Mouse (Mus musculus): Measurements from ENCODE around the gene 4930564D02Rik. TPM values are rescaled to one million over a fixed set of nuclear protein-coding genes. Genes with fewer than 3 reads are reported as not detected.

The 4930564D02Rik gene
- polyA plus RNA-seq, 1 experiment from 2014 or later: not detected

DNA sequence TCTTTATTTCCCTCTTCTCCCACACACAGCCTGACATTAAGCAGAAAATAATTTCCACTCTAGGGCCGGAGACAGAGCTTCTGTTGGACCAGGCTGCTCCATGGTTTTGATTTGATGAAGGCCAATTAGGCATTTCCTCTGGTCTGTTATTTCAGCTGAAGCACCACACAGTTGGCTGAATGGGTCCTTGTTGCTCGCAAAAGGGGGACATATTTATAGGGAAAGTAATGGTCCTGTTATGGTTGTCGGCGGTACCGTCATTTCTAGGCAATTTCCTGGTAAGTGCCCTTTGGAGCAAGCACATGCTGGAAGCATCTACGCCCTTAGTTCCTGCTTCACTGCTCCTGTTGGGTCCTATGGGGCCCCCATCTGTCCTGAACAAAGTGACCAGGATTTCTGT, 5.7 kb upstream of the 4930564D02Rik start:
- no peaks in the 10 kb centered on the region for H3K9me3 ChIP-seq
- H3K4me2 ChIP-seq (replicated peaks): no peak overlapping the region
- H3K27ac ChIP-seq: no peak overlapping the region
- 63% methylated on average over 6 of the region's 6 CpGs for WGBS
- no peaks in the 10 kb centered on the region for H3K36me3 ChIP-seq
- no peaks in the 10 kb centered on the region for H3K27me3 ChIP-seq (replicated peaks)
- H3K9ac ChIP-seq: no peak overlapping the region
- H3K4me3 ChIP-seq: no peak overlapping the region
- H3K4me1 ChIP-seq: no peaks in the 10 kb centered on the region
- no peak for ATAC-seq (ENCODE audit: low FRiP score, low read depth)

GRCm38 (mm10) chr3:105061496-105061895, 5.1 kb upstream of the 4930564D02Rik start:
- no peaks in the 10 kb centered on the region for H3K27me3 ChIP-seq (replicated peaks)
- WGBS: 78% methylated on average over 3 of the region's 3 CpGs
- H3K4me1 ChIP-seq: no peaks in the 10 kb centered on the region
- H3K9ac ChIP-seq: no peak overlapping the region
- H3K36me3 ChIP-seq: no peaks in the 10 kb centered on the region
- no peak overlapping the region for H3K4me3 ChIP-seq
- no peaks in the 10 kb centered on the region for H3K9me3 ChIP-seq
- ATAC-seq (ENCODE audit: low FRiP score, low read depth): no peak
- no peak overlapping the region for H3K4me2 ChIP-seq (replicated peaks)
- H3K27ac ChIP-seq: no peak overlapping the region

GRCm38 (mm10) chr3:105061991-105062390, 4.7 kb upstream of the 4930564D02Rik start:
- Histone ChIP-seq H3K27me3 (replicated peaks) (no peaks in the 10 kb centered on the region), H3K4me1 (no peaks in the 10 kb centered on the region), H3K36me3 (no peaks in the 10 kb centered on the region), H3K27ac (no peak overlapping the region), H3K4me2 (replicated peaks) (no peak overlapping the region), H3K4me3 (no peak overlapping the region), H3K9me3 (no peaks in the 10 kb centered on the region), H3K9ac (no peak overlapping the region)
- no peak for ATAC-seq (ENCODE audit: low FRiP score, low read depth)
- WGBS: 75% methylated on average over 1 of the region's 1 CpGs

GRCm38 (mm10) chr3:105062676-105063075, 4.0 kb upstream of the 4930564D02Rik start:
- Histone ChIP-seq H3K4me1 (no peaks in the 10 kb centered on the region), H3K27ac (no peak overlapping the region), H3K4me3 (no peak overlapping the region), H3K4me2 (replicated peaks) (no peak overlapping the region), H3K36me3 (no peaks in the 10 kb centered on the region), H3K9ac (no peak overlapping the region), H3K27me3 (replicated peaks) (no peaks in the 10 kb centered on the region), H3K9me3 (no peaks in the 10 kb centered on the region)
- no peak for ATAC-seq (ENCODE audit: low FRiP score, low read depth)
- 80% methylated on average over 9 of the region's 9 CpGs for WGBS

DNA sequence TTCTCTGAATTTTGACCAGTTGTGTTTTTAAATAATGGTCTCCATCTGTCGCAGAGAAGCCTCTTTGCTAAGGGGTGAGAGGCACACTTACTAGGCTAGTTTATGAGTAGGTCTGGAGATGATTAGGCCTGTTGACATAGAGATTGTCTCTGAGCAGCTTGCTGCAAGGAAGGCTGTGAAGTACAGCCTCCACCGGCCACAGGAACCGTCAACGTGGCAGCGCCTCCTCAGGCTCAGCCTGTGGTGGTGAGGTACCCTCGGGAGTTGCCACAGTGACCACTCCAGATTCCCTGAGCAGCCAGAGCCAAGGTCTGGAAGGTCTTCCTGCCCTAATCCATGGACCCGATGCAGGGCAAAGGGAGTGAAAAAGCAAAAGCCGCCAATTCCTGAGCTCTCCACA, 3.9 kb downstream of the 4930564D02Rik start:
- WGBS: 81% methylated on average over 8 of the region's 8 CpGs
- Histone ChIP-seq H3K9ac (no peak overlapping the region), H3K27ac (no peak overlapping the region), H3K9me3 (no peaks in the 10 kb centered on the region), H3K36me3 (no peaks in the 10 kb centered on the region), H3K4me3 (no peak overlapping the region), H3K4me2 (replicated peaks) (no peak overlapping the region), H3K27me3 (replicated peaks) (no peaks in the 10 kb centered on the region), H3K4me1 (no peaks in the 10 kb centered on the region)
- no peak for ATAC-seq (ENCODE audit: low FRiP score, low read depth)

- Histone ChIP-seq H3K27me3 (replicated peaks) (no peaks in the 10 kb centered on the region), H3K36me3 (no peaks in the 10 kb centered on the region), H3K4me2 (replicated peaks) (no peak overlapping the region), H3K27ac (no peak overlapping the region), H3K9ac (no peak overlapping the region), H3K4me1 (no peaks in the 10 kb centered on the region), H3K4me3 (no peak overlapping the region), H3K9me3 (no peaks in the 10 kb centered on the region)
- ATAC-seq (ENCODE audit: low FRiP score, low read depth): no peak
- WGBS: 91% methylated on average over 5 of the region's 5 CpGs
Observed at GRCm38 (mm10) chr3:105071251-105071650, 4.6 kb downstream of the 4930564D02Rik start.

- Histone ChIP-seq H3K9me3 (no peaks in the 10 kb centered on the region), H3K4me3 (no peak overlapping the region), H3K4me2 (replicated peaks) (no peak overlapping the region), H3K27ac (no peak overlapping the region), H3K36me3 (no peaks in the 10 kb centered on the region), H3K4me1 (no peaks in the 10 kb centered on the region), H3K27me3 (replicated peaks) (no peaks in the 10 kb centered on the region), H3K9ac (no peak overlapping the region)
- 91% methylated on average over 10 of the region's 10 CpGs for WGBS
- ATAC-seq (ENCODE audit: low FRiP score, low read depth): no peak
Observed at GRCm38 (mm10) chr3:105072536-105072935, 5.9 kb downstream of the 4930564D02Rik start.

GRCm38 (mm10) chr3:105075796-105076195, 9.2 kb downstream of the 4930564D02Rik start:
- Histone ChIP-seq H3K9ac (no peak overlapping the region), H3K9me3 (no peaks in the 10 kb centered on the region), H3K4me2 (replicated peaks) (no peak overlapping the region), H3K36me3 (no peaks in the 10 kb centered on the region), H3K4me1 (no peaks in the 10 kb centered on the region), H3K4me3 (no peak overlapping the region), H3K27me3 (replicated peaks) (no peaks in the 10 kb centered on the region), H3K27ac (no peak overlapping the region)
- 91% methylated on average over 5 of the region's 5 CpGs for WGBS
- no peak for ATAC-seq (ENCODE audit: low FRiP score, low read depth)

DNA sequence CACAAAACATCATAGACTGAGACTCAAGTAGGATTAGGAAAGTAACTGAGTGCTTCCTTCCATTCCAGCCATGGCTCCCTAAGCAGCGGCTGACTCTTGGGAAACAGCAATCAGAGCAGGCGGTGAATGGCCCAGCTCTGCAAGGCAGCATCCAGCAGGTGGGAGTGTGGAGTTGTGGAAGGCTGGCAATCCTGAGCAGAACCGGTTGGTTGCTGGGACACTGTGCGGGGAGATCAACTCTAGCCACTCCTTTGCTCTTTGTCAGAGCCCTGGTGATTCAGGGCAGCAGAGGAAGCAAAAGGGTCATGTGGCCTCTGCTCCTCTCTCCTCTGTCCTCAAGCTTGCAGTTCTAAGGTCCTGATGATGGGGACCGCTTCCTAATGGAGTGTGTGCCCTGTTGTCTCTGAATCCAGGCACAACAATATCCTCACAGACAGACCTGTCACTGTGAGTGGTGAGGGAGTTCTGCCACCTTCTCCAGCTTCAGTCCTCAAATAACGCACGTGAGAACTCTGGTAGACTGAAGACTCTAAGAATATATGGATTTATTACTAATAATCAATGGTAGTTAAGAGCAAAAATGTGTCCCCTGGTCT, 11.7 kb downstream of the 4930564D02Rik start:
- 28% methylated on average over 7 of the region's 7 CpGs for WGBS
- H3K9ac ChIP-seq: no peak overlapping the region
- peak; percentile 90 for ATAC-seq (ENCODE audit: low FRiP score, low read depth)
- no peak overlapping the region for H3K4me2 ChIP-seq (replicated peaks)
- no peak overlapping the region for H3K4me3 ChIP-seq
- H3K27ac ChIP-seq: no peak overlapping the region
- H3K4me1 ChIP-seq: no peaks in the 10 kb centered on the region
- H3K9me3 ChIP-seq: no peaks in the 10 kb centered on the region
- no peaks in the 10 kb centered on the region for H3K36me3 ChIP-seq
- H3K27me3 ChIP-seq (replicated peaks): no peaks in the 10 kb centered on the region

DNA sequence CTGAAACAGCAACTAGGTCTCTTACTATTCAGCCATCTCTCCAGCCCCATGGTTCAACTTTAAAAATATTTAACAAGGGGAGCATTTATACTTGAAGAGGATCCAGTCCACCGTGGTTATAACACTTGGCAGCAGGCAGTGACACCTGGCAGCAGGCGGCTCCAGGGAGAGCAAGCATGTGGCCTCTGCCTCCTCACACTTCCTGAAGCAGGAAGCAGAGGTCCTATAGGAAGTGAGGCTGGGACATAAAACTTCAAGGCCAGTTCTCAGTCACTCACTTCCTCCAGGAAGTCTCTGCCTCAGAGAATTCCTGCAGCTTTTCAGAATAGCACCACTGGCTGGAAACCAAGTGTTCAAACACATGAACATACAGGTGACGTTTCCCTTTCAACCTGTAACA, 20.7 kb downstream of the 4930564D02Rik start:
- Histone ChIP-seq H3K4me3 (no peak overlapping the region), H3K36me3 (no peaks in the 10 kb centered on the region), H3K27me3 (replicated peaks) (no peaks in the 10 kb centered on the region), H3K4me1 (no peaks in the 10 kb centered on the region), H3K4me2 (replicated peaks) (no peak overlapping the region), H3K9me3 (no peaks in the 10 kb centered on the region), H3K27ac (no peak overlapping the region), H3K9ac (no peak overlapping the region)
- WGBS: 77% methylated on average over 3 of the region's 3 CpGs
- ATAC-seq (ENCODE audit: low FRiP score, low read depth): no peak

DNA sequence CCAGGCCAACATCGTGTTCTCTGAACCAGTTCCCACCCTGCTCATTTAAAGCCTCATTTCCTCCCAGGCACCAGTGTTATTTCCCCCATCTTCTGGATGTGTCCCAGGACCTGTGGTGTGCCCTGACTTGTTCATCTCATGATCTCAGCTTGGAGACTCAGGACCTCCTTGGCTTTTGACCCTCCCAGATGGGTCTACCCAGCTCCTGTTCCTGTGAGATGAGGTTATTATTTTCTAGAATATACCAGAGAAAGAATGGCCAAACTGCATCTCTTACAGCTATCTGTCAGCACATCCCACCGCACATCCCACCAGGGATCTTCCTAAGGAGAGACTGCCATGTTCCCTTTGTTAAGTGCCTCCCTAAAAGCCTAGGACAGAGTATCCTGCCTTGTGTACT, 22.0 kb downstream of the 4930564D02Rik start:
- no peak for ATAC-seq (ENCODE audit: low FRiP score, low read depth)
- 82% methylated on average over 2 of the region's 2 CpGs for WGBS
- no peaks in the 10 kb centered on the region for H3K27me3 ChIP-seq (replicated peaks)
- H3K4me2 ChIP-seq (replicated peaks): no peak overlapping the region
- no peak overlapping the region for H3K4me3 ChIP-seq
- H3K4me1 ChIP-seq: no peaks in the 10 kb centered on the region
- H3K9me3 ChIP-seq: no peaks in the 10 kb centered on the region
- no peak overlapping the region for H3K27ac ChIP-seq
- H3K9ac ChIP-seq: no peak overlapping the region
- H3K36me3 ChIP-seq: no peaks in the 10 kb centered on the region

DNA sequence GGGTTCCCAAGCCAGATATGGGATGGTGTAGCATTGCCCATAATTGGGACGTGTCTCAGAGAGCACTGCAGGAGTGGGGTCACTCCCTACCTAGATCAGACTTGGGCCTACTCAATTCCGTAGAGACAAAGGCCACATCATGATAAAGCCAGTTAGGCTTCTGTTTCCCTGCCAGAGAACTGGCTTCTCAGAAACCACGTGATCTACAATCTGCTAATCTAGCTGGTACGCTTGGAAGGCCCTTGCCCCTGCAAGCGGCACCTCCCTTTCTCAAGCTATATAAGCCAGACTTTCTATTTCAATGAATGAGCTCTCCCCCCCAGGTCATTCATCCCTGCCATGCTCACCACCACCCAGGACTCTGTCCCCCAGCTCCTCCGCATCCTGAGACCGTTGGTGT, 23.5 kb downstream of the 4930564D02Rik start:
- H3K36me3 ChIP-seq: no peaks in the 10 kb centered on the region
- H3K4me1 ChIP-seq: no peaks in the 10 kb centered on the region
- no peak overlapping the region for H3K9ac ChIP-seq
- no peak overlapping the region for H3K27ac ChIP-seq
- no peak overlapping the region for H3K4me2 ChIP-seq (replicated peaks)
- WGBS: 95% methylated on average over 7 of the region's 7 CpGs
- H3K4me3 ChIP-seq: no peak overlapping the region
- H3K27me3 ChIP-seq (replicated peaks): no peaks in the 10 kb centered on the region
- no peak for ATAC-seq (ENCODE audit: low FRiP score, low read depth)
- H3K9me3 ChIP-seq: no peaks in the 10 kb centered on the region

DNA sequence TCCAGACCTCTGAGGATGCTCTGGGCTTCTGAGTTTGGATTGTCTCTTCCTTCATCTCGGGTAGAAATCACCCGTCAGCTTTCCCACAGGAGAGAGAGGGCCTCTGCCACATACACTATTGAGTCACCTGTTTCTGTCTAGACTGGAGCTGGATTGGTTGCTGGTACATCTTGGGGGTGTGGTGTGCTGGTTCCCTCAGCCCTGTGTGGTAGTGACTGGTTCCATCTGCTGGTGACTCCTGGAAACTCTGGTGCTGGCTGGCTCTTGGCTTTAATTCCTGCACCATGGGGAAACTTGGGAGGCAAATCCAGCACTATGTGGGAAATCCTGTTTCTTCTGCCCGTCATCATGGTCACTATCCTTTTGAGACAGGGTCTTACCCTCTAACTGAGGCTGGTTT, 24.3 kb downstream of the 4930564D02Rik start:
- Histone ChIP-seq H3K27me3 (replicated peaks) (no peaks in the 10 kb centered on the region), H3K4me3 (no peak overlapping the region), H3K4me2 (replicated peaks) (no peak overlapping the region), H3K36me3 (no peaks in the 10 kb centered on the region), H3K9ac (no peak overlapping the region), H3K27ac (no peak overlapping the region), H3K4me1 (no peaks in the 10 kb centered on the region), H3K9me3 (no peaks in the 10 kb centered on the region)
- 41% methylated on average over 3 of the region's 3 CpGs for WGBS
- ATAC-seq (ENCODE audit: low FRiP score, low read depth): no peak

All from neural tube, embryonic 12.5 days (tissue).